Mouse (Mus musculus) ES-Bruce4 (cell line): Measurements from ENCODE around the gene Ccdc186.

ENCODE experiments used
- CTCF ChIP-seq: IDR thresholded peaks from one replicate; pipeline ENCODE4 v1.8.1; 2011; ENCODE audit warnings: low read depth, low read length
- POLR2A ChIP-seq: IDR thresholded peaks from one replicate; pipeline ENCODE4 v1.8.1; 2011; ENCODE audit warnings: low read length; ENCODE audit not compliant: insufficient read depth

GRCm38 (mm10) chr19:56769024-56769423 lies 53.0 kb downstream of the Ccdc186 start:
- TF ChIP-seq POLR2A: no peak
- no peak for TF ChIP-seq CTCF
